Mouse (Mus musculus) urinary bladder, adult 2 months (tissue): ENCODE data around the gene Atoh8. TPM values are rescaled to one million over a fixed set of nuclear protein-coding genes. Genes with fewer than 3 reads are reported as not detected.
A peak's percentile ranks its signal among the peaks of the same experiment; 100 is the strongest.

Experiments
- DNase-seq: peaks from one replicate; pipeline ENCODE4 v3.0.0; 2022; ENCODE audit warnings: low spot score
- polyA plus RNA-seq: library from polyadenylated mRNA; depleted of rRNA; stranded (reverse); fragments of >200 nt; gene quantifications from 2 replicates; pipeline ENCODE4 v1.2.3, GENCODE M21; 2012

The Atoh8 gene
- polyA plus RNA-seq, 1 experiment: 20.2 TPM

DNA sequence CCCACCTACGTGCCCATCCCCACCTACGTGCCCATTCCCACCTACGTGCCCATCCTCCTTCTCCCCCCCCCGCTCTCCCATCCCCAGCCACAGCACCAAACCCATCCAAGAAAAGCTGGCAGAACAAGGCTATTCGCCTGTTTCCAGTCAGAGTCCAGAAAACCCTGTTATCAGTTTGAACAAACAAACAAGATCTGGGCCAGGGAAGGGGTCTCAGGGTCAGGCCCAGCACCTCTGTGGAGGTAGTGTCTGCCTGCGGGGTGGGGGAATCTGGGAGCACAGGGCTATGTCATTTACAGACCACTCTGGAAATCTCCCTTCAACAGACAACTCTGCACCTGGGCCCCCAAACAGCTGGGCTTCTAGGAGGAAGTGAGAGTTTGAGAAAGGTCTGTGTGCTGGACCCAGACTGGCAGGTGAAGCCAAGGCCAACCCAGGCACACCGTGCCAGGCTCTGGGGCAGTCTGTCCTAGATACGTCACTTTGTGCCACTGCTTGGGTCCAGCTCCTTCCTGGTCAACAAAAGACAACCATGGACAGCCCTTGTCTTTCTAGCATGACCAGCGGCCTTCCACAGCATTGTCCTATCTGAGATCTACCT is 7.6 kb downstream of the Atoh8 start:
- DNase-seq: no peak

GRCm38 (mm10) chr6:72227011-72227410 is 8.4 kb downstream of the Atoh8 start:
- no peak for DNase-seq

GRCm38 (mm10) chr6:72225686-72226085 is 9.7 kb downstream of the Atoh8 start:
- DNase-seq: no peak

- DNase-seq: no peak
These were observed 11.5 kb downstream of the Atoh8 start for GRCm38 (mm10) chr6:72223892-72224291.

- DNase-seq: no peak
These were observed 12.5 kb downstream of the Atoh8 start for GRCm38 (mm10) chr6:72222876-72223275.

- DNase-seq: no peak
These were observed 13.1 kb downstream of the Atoh8 start for GRCm38 (mm10) chr6:72222271-72222724.

GRCm38 (mm10) chr6:72221271-72221670 is 14.1 kb downstream of the Atoh8 start:
- DNase-seq: no peak

DNA sequence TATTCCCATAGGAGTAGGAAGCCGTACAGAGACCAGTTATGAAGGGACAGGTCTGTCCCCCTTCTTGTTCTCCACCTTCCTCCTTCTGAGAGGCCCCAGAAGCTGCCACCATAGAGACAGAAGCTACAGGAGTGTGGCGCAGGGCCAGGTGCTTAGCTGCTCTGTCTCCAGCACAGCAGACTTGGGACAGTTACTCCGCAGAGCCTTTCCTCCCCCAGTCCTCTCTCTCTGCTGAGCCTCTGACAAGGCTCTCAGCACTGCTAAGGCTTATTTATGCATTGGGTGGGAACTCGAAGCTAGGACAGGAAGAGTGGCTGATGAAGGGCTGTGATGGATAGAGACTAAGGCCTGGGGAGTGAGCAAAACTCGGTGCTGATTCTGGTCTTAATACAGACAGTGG is 15.8 kb downstream of the Atoh8 start:
- no peak for DNase-seq

DNA sequence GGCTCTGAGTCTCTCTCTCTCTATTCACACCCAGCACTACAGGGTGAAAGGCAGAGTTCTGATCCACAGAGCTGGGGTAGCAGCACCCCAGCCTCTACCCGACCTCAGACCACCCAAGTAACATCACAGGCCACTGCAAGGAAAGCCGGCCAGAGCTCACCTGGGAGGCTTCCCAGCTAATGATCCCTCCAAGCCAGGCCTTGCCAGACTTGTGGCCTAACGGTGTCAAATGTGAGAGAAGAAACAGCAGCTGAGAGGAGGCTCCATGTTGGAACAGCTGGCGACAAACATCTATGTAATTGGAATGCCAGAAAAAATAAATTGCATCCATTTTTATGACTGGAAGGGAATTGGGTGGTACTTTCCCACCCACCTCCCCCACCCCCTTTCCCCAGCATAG is 17.1 kb downstream of the Atoh8 start:
- DNase-seq: no peak

DNA sequence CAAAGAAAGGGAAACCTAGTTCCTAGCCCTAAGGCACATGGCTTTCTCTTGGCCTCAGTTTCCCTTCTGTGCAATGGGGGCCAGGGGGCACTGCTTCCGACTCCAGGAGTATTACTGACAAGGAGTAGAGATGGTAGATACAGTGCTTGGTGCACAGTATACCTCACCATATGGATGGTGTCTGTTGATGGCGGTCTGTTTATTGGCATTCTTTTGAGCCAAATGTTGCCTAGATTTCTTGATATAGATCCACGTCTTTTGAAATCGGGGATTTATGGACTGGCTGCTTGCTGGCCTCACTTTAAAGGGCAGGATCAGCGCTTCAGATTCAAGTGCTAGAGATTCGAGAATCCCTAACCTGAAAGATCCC is 18.0 kb downstream of the Atoh8 start:
- DNase-seq: no peak

- peak; percentile 98 for DNase-seq
These were observed 18.5 kb downstream of the Atoh8 start for GRCm38 (mm10) chr6:72216681-72217414.

DNA sequence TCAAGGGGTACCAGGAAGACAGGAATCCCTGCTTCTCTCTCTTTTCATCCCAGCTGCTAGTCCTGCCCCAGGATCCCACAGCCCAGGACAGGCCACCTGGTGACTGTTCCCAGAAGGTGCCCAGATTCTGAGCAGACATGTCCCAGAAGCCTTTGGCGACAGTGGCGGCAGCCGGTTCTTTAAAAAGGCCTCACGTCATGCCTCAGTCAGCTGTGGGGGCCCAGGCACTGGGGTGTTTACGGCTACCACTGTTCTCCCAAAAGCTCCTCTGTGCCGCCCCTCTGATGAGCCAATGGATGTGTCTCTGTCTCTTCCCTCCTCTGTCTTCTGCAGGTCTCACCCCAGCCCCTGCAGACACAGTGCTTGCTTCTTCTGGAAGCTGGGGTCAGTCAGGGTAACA is 19.8 kb downstream of the Atoh8 start:
- no peak for DNase-seq

DNA sequence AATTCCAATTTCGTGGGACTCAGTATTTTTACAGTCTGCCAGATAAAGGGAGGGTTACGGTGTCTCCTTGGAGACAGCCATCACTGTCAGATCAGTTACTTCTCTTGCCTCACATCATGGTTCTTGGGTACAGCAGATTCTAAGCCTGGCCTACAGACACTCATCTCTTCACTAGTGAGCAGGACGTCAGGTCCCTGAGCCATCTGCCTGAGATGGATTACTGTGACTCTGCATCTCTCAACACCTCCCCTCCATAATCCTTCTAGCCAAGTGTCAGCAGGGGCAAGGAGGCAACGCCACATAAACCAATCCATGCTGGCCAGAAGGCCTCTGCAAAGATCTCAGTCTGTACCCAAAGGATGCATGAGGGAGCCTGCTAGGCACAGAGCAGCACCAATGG is 24.0 kb downstream of the Atoh8 start:
- DNase-seq: no peak

DNA sequence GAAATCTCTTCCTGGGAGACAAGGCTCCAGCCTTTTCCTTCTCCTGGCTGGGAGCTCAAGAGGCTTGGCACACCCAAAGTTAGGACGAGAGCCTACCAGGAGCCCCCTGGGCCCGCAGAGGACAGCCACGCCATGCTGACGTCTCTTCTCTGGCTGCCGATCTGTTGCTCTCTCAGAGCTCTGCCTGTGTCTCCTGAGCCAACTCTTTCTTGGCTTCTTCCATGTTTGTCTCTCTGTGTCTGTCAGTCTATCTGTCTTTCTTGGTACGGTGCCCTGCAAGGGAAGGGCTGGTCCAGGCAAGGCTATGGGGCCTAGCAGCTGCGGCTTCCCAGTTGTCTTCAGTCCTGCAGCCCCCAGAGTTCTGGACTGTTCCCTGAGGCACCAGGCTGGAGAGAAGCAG is 24.6 kb downstream of the Atoh8 start:
- DNase-seq: no peak

DNA sequence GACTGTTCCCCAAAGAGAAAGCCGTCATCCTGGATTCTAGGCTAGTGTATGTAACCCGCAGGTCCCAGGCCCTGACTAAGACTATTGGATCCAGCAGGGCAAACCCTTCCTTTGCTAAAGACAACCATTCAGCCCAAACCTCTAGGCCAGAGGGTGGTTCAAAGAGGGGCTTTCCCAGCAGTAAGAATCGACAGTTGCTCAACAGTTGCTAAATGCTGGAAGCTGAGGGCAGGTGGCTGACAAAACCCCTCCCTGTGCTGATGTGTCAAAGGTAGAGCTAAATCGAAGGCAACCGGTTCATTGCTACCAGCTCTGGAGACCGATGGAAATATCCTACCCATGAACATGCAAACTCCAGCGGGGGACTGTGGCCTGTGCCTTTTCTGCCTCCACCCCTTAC is 25.6 kb downstream of the Atoh8 start:
- DNase-seq: no peak

DNA sequence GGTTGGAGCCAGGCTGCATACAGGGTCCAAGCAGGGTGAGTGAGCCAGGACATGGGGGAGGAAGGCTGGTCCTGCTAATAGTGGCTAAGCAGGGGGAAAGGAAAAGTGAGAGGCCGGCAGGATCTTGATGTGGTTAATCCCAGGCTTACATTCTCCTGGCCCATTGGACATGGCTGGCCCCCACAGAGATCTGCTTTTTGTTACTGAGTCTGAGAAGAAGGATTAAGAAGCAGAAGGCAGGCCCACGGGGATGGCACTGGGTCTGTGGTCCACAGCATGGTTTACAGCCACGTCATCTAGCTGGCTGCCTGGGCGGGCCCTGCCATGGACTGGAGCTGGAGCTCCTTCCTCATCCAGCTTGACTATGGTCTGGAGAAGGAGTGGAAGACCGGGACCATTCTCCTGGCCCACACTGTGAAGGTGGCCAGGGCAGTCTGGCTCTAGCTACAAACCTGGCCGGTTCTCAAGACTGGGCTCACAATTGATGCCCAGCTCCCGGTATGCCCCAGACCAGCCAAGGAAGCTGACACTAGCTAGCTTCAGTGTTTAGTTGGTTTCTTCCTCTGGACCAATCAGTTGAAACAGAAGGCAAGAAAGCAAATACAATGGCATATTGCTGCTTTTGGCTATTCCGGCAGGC is 26.9 kb downstream of the Atoh8 start:
- DNase-seq: no peak

DNA sequence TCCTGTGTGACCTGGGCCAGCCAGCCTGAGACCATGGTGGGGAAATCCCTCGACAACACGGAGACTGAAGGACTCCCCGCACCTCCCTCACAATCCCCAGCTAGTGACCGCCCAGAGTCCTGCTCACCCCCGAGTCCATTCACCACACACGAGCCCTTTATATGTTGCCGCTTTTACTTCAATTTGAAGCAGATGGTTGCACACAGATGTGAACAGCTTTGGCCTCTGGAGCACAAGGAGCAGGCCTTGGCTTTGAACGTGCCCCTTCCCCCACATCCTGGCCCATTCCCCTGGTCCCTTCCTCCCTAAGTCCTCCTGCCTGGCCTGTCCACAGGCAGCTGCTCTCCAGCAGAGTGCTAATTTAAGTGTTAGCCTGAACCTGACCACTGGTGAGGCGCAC is 29.4 kb downstream of the Atoh8 start:
- no peak for DNase-seq

- DNase-seq: no peak
These were observed 30.5 kb downstream of the Atoh8 start for GRCm38 (mm10) chr6:72204858-72205257.

DNA sequence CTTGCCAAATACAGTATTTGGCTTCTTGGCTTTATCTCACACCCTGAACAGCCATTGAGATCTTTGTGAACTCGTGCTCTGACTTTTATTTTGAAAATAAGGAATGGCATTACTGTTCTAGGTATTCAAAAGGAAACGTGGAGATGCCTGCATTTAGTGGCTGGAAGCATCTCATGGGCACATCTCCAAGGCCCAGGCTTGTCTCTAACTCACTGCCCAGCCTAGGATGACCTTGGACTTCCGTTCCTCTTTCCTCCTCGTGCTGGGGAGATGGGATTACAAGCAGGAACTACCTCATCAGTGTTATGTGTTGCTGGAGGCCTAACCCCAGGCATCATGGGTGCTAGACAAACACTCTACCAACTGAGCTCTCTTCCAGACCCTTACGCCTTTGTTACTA is 32.1 kb downstream of the Atoh8 start:
- no peak for DNase-seq

- DNase-seq: no peak
These were observed 32.6 kb downstream of the Atoh8 start for GRCm38 (mm10) chr6:72202732-72203131.

DNA sequence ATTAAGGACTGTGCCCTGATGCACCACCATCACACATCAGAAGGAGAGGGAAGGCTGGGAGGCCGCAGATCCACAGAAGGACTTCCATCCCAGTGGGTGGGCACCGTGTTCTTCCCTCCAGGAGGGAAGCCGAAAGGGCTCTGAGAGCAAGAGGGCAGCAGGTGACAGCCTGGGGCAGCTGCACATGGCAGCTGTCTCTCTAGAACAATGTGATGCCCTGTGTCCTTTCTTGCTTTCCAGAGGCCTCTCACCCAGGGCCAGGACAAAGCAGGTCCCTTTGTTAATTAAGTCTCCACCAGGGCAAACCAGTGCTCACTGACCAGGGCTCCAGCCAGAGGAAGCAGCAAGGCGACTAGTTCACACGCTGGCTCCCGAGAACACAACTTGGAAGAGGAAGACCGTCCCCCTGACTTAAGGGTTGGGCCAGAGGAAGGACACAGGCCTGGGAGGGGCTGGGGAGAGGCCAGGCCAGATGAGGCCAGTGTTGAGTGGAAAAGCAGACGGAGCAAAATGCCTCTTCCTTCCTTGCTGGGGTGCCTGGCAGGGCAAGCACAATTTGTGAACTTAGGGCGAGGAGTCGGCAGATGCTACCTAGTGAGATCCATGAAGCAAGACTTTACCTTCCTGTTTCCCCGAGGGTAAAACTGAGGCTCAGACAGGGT is 34.7 kb downstream of the Atoh8 start:
- DNase-seq: no peak

GRCm38 (mm10) chr6:72197515-72197914 is 37.9 kb downstream of the Atoh8 start:
- no peak for DNase-seq

GRCm38 (mm10) chr6:72196660-72197059 is 38.7 kb downstream of the Atoh8 start:
- DNase-seq: no peak
